Mouse (Mus musculus): ENCODE results near the gene Tmbim1. TPM values are rescaled to one million over a fixed set of nuclear protein-coding genes. Genes with fewer than 3 reads are reported as not detected.

Gene Tmbim1
- polyA plus RNA-seq, 1 experiment from 2014 or later, result 50.1 TPM

DNA sequence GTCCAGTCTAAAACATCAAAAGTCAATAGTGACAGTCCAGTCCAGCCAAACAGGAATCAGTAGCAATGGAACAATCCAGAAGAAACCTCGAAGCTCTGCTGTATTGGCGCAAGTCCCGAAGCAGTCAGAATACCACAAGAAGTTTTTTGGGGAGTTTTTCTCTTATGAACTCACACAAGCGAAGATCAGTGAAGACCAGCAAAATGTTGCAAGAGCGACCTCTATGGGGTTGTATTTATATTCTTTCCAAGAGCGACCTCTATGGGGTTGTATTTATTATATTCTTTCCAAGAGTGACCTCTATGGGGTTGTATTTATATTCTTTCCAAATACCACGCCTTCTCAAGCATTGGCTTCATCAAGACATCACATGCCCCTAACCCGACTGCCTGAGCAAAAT, 36.7 kb downstream of the Tmbim1 start:
- Histone ChIP-seq H3K4me1 (ENCODE audit: control insufficient read depth, insufficient read depth, low read length) (peaks cover 13% of the 10 kb centered on the region; the same call in 1 of the 2 replicates), H3K9me3 (ENCODE audit: control insufficient read depth, low read depth, low read length) (no peaks in the 10 kb centered on the region), H3K9ac (replicated peaks; ENCODE audit: low read depth, low read length) (no peak overlapping the region), H3K36me3 (ENCODE audit: control insufficient read depth, insufficient read depth, low read length) (peaks cover 49% of the 10 kb centered on the region), H3K27ac (ENCODE audit: low read length) (no peak overlapping the region), H3K4me2 (replicated peaks; ENCODE audit: low read depth, low read length) (no peak overlapping the region), H3K4me3 (ENCODE audit: low read depth, low read length) (no peak overlapping the region), H3K27me3 (ENCODE audit: control insufficient read depth, insufficient read depth, low read length) (no peaks in the 10 kb centered on the region)
- ATAC-seq (ENCODE audit: insufficient number of reproducible peaks, insufficient read depth, low FRiP score, low read depth), result no peak
- WGBS, result 84% methylated on average over 8 of the region's 8 CpGs

DNA sequence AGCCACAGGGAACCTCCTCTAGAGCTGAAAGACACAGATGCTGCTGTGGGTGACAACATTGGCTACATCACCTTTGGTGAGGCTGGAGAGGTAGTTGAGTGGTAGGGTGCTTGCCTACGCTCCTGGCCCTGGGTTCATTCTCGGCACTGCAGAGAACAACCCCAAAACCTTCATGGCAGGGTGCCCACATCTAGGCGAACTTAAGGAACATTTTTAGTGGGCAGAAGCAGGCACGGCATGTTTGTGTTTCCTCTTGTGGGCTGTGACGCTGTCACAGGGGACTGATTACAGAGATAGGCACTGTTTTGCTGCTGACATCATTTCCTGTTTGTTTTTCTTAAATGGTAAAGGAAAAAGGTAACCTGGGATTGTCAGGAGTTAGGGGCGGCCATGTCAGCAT, 42.9 kb downstream of the Tmbim1 start:
- H3K4me2 ChIP-seq (replicated peaks; ENCODE audit: low read depth, low read length), result no peak overlapping the region
- H3K9ac ChIP-seq (replicated peaks; ENCODE audit: low read depth, low read length), result no peak overlapping the region
- H3K4me3 ChIP-seq (ENCODE audit: low read depth, low read length), result no peak overlapping the region
- H3K36me3 ChIP-seq (ENCODE audit: control insufficient read depth, insufficient read depth, low read length), result peaks cover 79% of the 10 kb centered on the region
- H3K27ac ChIP-seq (ENCODE audit: low read length), result no peak overlapping the region
- no peaks in the 10 kb centered on the region for H3K9me3 ChIP-seq (ENCODE audit: control insufficient read depth, low read depth, low read length)
- H3K27me3 ChIP-seq (ENCODE audit: control insufficient read depth, insufficient read depth, low read length), result no peaks in the 10 kb centered on the region
- no peak for ATAC-seq (ENCODE audit: insufficient number of reproducible peaks, insufficient read depth, low FRiP score, low read depth)
- WGBS, result 90% methylated on average over 6 of the region's 6 CpGs
- no peaks in the 10 kb centered on the region for H3K4me1 ChIP-seq (ENCODE audit: control insufficient read depth, insufficient read depth, low read length)

DNA sequence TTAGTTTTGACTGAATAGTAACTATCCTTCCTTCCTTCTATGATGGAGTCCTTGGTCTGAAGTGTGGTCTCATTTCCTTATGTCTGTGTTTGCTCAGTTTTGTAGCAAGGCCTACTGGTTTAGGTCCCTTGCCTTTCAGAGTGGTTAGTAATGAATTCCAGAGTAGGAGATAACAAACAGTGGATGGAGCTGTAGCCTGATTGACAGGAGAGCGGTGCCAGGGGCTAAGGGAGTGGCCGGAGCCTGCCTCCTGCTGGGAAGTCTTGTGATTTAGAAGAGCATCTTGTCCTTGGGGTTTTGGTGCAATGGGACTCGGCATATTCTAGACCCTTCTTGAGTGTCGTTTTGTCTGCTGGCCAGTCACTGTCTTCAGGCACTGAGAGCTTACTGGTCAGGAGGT, 48.6 kb downstream of the Tmbim1 start:
- Histone ChIP-seq H3K4me2 (replicated peaks; ENCODE audit: low read depth, low read length) (no peak overlapping the region), H3K36me3 (ENCODE audit: control insufficient read depth, insufficient read depth, low read length) (peaks cover 77% of the 10 kb centered on the region), H3K9me3 (ENCODE audit: control insufficient read depth, low read depth, low read length) (no peaks in the 10 kb centered on the region), H3K27me3 (ENCODE audit: control insufficient read depth, insufficient read depth, low read length) (no peaks in the 10 kb centered on the region), H3K9ac (replicated peaks; ENCODE audit: low read depth, low read length) (no peak overlapping the region), H3K4me1 (ENCODE audit: control insufficient read depth, insufficient read depth, low read length) (no peaks in the 10 kb centered on the region), H3K4me3 (ENCODE audit: low read depth, low read length) (no peak overlapping the region), H3K27ac (ENCODE audit: low read length) (no peak overlapping the region)
- WGBS, result 80% methylated on average over 4 of the region's 4 CpGs
- no peak for ATAC-seq (ENCODE audit: insufficient number of reproducible peaks, insufficient read depth, low FRiP score, low read depth)

DNA sequence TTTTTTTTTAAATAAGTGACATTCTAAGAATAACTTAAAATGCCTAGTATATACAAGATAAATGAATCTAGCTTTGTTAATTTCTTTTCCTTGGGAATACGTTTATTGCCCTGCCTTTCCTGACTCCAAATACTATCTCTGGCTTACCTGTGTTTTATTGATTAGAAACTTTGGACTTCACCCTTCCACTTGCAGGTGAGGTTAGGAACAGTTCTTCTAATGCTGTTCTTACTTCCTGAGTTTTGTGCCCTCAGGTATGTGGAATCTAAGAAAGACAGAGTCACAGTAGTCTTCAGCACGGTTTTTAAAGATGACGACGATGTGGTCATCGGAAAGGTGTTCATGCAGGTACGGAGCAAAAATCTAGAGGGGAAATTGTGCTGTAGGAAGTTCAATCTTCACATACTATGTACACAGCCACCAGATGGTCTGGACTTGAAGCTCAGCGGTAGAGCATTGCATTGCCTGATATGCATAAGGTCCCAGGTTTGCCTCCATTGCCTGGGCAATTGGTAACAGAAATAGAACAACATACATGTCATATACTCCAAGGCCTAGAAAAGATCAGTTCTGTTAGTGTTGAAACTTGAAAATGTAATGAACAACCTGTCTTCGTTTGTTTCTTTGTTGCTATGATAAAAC, 49.6 kb downstream of the Tmbim1 start:
- Histone ChIP-seq H3K4me3 (ENCODE audit: low read depth, low read length) (no peak overlapping the region), H3K36me3 (ENCODE audit: control insufficient read depth, insufficient read depth, low read length) (peaks cover 82% of the 10 kb centered on the region)
- no peak for ATAC-seq (ENCODE audit: insufficient number of reproducible peaks, insufficient read depth, low FRiP score, low read depth)

DNA sequence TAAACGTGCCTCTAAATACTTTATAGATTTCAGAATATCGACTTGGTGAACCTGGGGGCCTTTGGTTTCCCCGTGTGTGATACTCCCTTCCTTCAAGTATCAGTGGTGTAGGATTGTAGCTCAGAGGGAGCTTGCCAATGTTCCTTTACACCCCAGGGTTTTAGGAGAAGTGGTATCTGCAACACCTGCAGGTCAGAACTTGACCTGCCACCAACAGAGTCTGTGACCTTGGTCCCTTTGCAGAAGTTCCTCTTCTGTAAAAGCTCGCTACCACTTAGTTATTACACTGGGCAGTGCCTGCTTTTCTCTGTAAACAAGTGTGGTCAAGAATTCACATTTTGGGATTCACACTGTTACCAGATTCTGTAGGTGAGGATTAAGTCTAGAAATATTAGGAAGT, 55.3 kb downstream of the Tmbim1 start:
- Histone ChIP-seq H3K4me1 (ENCODE audit: control insufficient read depth, insufficient read depth, low read length) (0 out of 2 replicates have a peak, but pooled peaks cover 6% of the 10 kb centered on the region), H3K36me3 (ENCODE audit: control insufficient read depth, insufficient read depth, low read length) (peaks cover 63% of the 10 kb centered on the region), H3K4me2 (replicated peaks; ENCODE audit: low read depth, low read length) (no peak overlapping the region), H3K9me3 (ENCODE audit: control insufficient read depth, low read depth, low read length) (no peaks in the 10 kb centered on the region), H3K27me3 (ENCODE audit: control insufficient read depth, insufficient read depth, low read length) (no peaks in the 10 kb centered on the region), H3K9ac (replicated peaks; ENCODE audit: low read depth, low read length) (no peak overlapping the region), H3K4me3 (ENCODE audit: low read depth, low read length) (no peak overlapping the region), H3K27ac (ENCODE audit: low read length) (no peak overlapping the region; the same call in 1 of the 2 replicates)
- no peak for ATAC-seq (ENCODE audit: insufficient number of reproducible peaks, insufficient read depth, low FRiP score, low read depth)
- 89% methylated on average over 4 of the region's 4 CpGs for WGBS

More for the DNA sequence above, 49.6 kb downstream of the Tmbim1 start:
- Histone ChIP-seq H3K4me2 (replicated peaks; ENCODE audit: low read depth, low read length) (no peak overlapping the region), H3K9me3 (ENCODE audit: control insufficient read depth, low read depth, low read length) (no peaks in the 10 kb centered on the region), H3K4me1 (ENCODE audit: control insufficient read depth, insufficient read depth, low read length) (no peaks in the 10 kb centered on the region), H3K27ac (ENCODE audit: low read length) (no peak overlapping the region), H3K9ac (replicated peaks; ENCODE audit: low read depth, low read length) (no peak overlapping the region), H3K27me3 (ENCODE audit: control insufficient read depth, insufficient read depth, low read length) (no peaks in the 10 kb centered on the region)
- 93% methylated on average over 8 of the region's 8 CpGs for WGBS

DNA sequence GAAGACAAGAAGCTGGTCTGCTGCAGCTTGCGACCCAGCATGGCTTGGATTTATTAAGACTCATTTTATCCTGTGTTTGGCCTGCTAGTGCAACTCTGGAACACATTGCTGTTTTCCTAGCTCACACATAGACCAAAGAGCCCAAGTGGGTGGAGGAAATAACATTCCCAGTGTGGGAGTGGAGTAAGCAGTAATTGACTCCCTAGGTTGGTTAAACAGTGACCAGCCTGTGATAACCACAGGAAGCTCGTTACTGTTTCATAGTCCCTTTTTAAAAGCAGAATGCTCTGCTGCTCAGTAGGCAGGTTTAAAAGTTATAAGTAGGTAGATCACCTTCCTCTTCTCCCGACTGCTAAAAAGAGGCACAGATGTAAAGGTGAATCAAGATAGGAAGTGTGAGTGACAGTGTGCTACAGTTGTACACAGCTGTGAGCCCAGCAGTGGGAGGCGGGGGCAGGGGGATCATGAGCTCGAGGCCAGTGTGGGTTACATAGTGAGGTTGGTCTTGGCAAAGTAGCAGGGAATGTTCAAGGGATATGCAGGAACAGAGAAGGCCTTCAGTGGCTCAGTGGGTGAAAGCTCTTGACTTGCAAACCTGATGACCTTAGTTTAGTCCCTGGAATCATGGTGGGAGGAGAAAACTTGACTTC, 56.0 kb downstream of the Tmbim1 start:
- ATAC-seq (ENCODE audit: insufficient number of reproducible peaks, insufficient read depth, low FRiP score, low read depth), result peak; percentile 58; the same call in 1 of the 2 replicates
- no peak overlapping the region for H3K4me3 ChIP-seq (ENCODE audit: low read depth, low read length)
- H3K27ac ChIP-seq (ENCODE audit: low read length), result peak overlapping the region; percentile 62; the same call in 1 of the 2 replicates
- no peak overlapping the region for H3K4me2 ChIP-seq (replicated peaks; ENCODE audit: low read depth, low read length)
- 65% methylated on average over 5 of the region's 5 CpGs for WGBS
- no peaks in the 10 kb centered on the region for H3K9me3 ChIP-seq (ENCODE audit: control insufficient read depth, low read depth, low read length)
- H3K4me1 ChIP-seq (ENCODE audit: control insufficient read depth, insufficient read depth, low read length), result peaks cover 6% of the 10 kb centered on the region; the same call in 1 of the 2 replicates
- H3K9ac ChIP-seq (replicated peaks; ENCODE audit: low read depth, low read length), result no peak overlapping the region
- peaks cover 59% of the 10 kb centered on the region for H3K36me3 ChIP-seq (ENCODE audit: control insufficient read depth, insufficient read depth, low read length)
- H3K27me3 ChIP-seq (ENCODE audit: control insufficient read depth, insufficient read depth, low read length), result no peaks in the 10 kb centered on the region

DNA sequence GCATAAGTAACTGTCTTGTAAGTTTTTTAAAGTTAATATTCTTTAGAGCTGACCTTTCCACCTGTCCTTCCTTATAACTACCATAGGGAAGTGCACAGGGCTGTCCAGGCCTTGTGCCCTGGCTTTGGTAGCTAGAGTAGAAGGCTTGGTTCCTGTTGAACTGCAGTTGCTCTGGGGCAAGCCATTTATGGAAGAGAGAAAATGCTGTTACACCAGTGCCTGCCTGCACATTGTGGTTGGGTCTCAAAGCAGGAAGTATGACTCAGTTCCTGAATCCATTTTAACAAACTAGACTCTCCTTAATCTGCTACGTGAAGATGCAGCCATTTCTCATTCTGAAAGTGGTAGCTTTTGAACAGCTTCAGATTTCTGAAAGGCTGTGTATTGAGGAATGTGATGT, 56.6 kb downstream of the Tmbim1 start:
- peak overlapping the region; percentile 62; the same call in 1 of the 2 replicates for H3K27ac ChIP-seq (ENCODE audit: low read length)
- H3K36me3 ChIP-seq (ENCODE audit: control insufficient read depth, insufficient read depth, low read length), result peaks cover 52% of the 10 kb centered on the region
- no peak overlapping the region for H3K4me2 ChIP-seq (replicated peaks; ENCODE audit: low read depth, low read length)
- H3K27me3 ChIP-seq (ENCODE audit: control insufficient read depth, insufficient read depth, low read length), result no peaks in the 10 kb centered on the region
- H3K9me3 ChIP-seq (ENCODE audit: control insufficient read depth, low read depth, low read length), result no peaks in the 10 kb centered on the region
- ATAC-seq (ENCODE audit: insufficient number of reproducible peaks, insufficient read depth, low FRiP score, low read depth), result 0 out of 2 replicates have a peak, but pooled peaks have one; percentile 23
- no peak overlapping the region for H3K4me3 ChIP-seq (ENCODE audit: low read depth, low read length)
- H3K9ac ChIP-seq (replicated peaks; ENCODE audit: low read depth, low read length), result no peak overlapping the region
- WGBS, result 38% methylated on average over 1 of the region's 1 CpGs
- peaks cover 13% of the 10 kb centered on the region; the same call in 1 of the 2 replicates for H3K4me1 ChIP-seq (ENCODE audit: control insufficient read depth, insufficient read depth, low read length)

DNA sequence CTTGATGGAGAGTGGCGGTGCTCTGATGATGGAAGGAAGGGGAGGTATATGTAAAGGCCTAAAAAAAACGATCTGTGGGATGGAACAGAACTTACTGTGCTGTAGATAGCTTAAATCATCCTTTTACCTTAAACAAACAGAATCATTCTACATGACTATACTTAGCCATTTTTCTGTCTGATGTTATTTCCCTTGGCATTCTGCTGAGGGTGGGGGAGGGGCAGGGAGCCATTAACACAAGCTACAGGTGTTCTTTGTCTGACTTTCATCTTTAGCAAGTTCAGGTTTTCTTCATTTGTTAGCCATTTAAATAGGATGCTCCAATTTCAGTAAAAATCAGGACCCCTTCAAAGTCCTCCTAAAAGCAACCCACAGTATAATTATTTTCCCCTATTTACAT, 59.9 kb downstream of the Tmbim1 start:
- Histone ChIP-seq H3K36me3 (ENCODE audit: control insufficient read depth, insufficient read depth, low read length) (peaks cover 21% of the 10 kb centered on the region), H3K9me3 (ENCODE audit: control insufficient read depth, low read depth, low read length) (no peaks in the 10 kb centered on the region), H3K27ac (ENCODE audit: low read length) (no peak overlapping the region), H3K4me3 (ENCODE audit: low read depth, low read length) (no peak overlapping the region), H3K9ac (replicated peaks; ENCODE audit: low read depth, low read length) (no peak overlapping the region), H3K4me2 (replicated peaks; ENCODE audit: low read depth, low read length) (no peak overlapping the region), H3K4me1 (ENCODE audit: control insufficient read depth, insufficient read depth, low read length) (peaks cover 16% of the 10 kb centered on the region), H3K27me3 (ENCODE audit: control insufficient read depth, insufficient read depth, low read length) (no peaks in the 10 kb centered on the region)
- 51% methylated on average over 2 of the region's 2 CpGs for WGBS
- ATAC-seq (ENCODE audit: insufficient number of reproducible peaks, insufficient read depth, low FRiP score, low read depth), result no peak
